Mouse (Mus musculus): ENCODE measurements around the gene Poc1b.

GRCm38 (mm10) chr10:99204553-99204952 lies 97.7 kb downstream of the Poc1b start:
- TF ChIP-seq MYOG (IDR thresholded peaks at IDR 0.05; ENCODE audit: control insufficient read depth, extremely low read depth, insufficient read length) (no peak), MAX (IDR thresholded peaks at IDR 0.05) (no peak)

Measured in C2C12 (cell line).